Mouse (Mus musculus): ENCODE data around the gene Slc2a6. TPM values are rescaled to one million over a fixed set of nuclear protein-coding genes. Genes with fewer than 3 reads are reported as not detected.

The Slc2a6 gene
- polyA plus RNA-seq, 2 experiments = 0.12 to 0.20 TPM

DNA sequence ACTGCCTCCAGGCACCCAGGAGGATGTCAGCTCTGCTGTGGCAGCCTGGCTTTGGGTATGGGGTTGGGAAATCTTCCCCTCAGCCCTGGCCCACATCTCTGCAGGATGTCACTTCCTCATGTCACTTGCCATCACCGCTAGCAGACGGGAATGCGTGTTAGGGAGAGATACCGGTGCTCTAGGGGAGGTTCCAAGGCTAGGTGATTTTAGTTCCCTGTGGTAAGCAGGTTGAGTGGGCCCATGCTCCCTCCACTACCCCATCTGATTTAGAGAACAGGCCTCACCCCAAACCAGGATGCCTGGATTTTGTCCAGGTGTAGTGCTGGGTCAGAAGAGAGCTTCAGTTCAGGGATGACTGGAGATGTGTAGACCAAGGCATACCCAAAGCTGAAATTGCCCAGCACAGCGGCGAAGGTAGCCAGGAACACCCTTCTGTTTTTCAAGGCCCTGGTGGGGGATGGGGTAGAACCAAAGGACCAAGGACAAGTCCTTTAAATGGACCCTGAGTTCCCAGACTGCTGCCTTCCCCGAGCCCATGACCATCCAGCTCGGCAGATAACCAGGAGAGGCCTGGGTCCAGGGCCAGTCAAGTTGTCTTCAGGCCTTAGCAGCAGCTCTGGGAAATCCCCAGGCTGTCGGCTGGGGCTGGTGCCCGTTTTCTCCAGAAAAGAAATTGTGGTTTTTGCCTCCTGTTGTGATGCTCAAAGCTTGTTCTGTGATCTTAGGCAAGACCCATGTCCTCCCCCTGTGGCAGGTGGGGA is 761 bp downstream of the Slc2a6 start:
- Histone ChIP-seq H3K9ac (replicated peaks) (no peak overlapping the region), H3K4me2 (ENCODE audit: low read depth) (no peak overlapping the region), H3K9me3 (ENCODE audit: control insufficient read depth, low read length) (no peaks in the 10 kb centered on the region), H3K27me3 (ENCODE audit: control insufficient read depth, insufficient read depth, low read length) (no peaks in the 10 kb centered on the region), H3K4me1 (replicated peaks; ENCODE audit: control insufficient read depth in 2 of 2, insufficient read depth in 2 of 2, low read length in 1 of 2) (0 out of 4 replicates have a peak, but pooled peaks cover 0 to 2% of the 10 kb centered on the region in 2 experiments), H3K4me3 (ENCODE audit: insufficient read depth in 1 of 2, low read depth in 2 of 2, low read length in 2 of 2) (no peak overlapping the region), H3K27ac (no peak overlapping the region), H3K36me3 (replicated peaks; ENCODE audit: control insufficient read depth, insufficient read depth, low read depth) (no peaks in the 10 kb centered on the region)
- TF ChIP-seq CTCF (IDR thresholded peaks at IDR 0.05; ENCODE audit: low read depth) (no peak), EP300 (IDR thresholded peaks at IDR 0.05; ENCODE audit: low read depth) (no peak)
- DNase-seq (ENCODE audit: low read depth in 3 of 3, low spot score in 3 of 3) = no peak
- ATAC-seq (ENCODE audit: insufficient read depth) = no peak
- 36% methylated on average over 10 of the region's 10 CpGs for WGBS (ENCODE audit: insufficient replicate concordance)

- ATAC-seq (ENCODE audit: insufficient read depth) = no peak
- TF ChIP-seq EP300 (IDR thresholded peaks at IDR 0.05; ENCODE audit: low read depth) = no peak
- TF ChIP-seq CTCF (IDR thresholded peaks at IDR 0.05; ENCODE audit: low read depth) = no peak
Measured at GRCm38 (mm10) chr2:27026332-27026731, 1.5 kb downstream of the Slc2a6 start.

GRCm38 (mm10) chr2:27025545-27025944 is 2.3 kb downstream of the Slc2a6 start:
- Histone ChIP-seq H3K9me3 (ENCODE audit: control insufficient read depth, low read length) (no peaks in the 10 kb centered on the region), H3K27me3 (ENCODE audit: control insufficient read depth, insufficient read depth, low read length) (no peaks in the 10 kb centered on the region), H3K4me1 (replicated peaks; ENCODE audit: control insufficient read depth in 2 of 2, insufficient read depth in 2 of 2, low read length in 1 of 2) (0 out of 4 replicates have a peak, but pooled peaks cover 0 to 2% of the 10 kb centered on the region in 2 experiments), H3K4me3 (ENCODE audit: insufficient read depth in 1 of 2, low read depth in 2 of 2, low read length in 2 of 2) (no peak overlapping the region), H3K27ac (no peak overlapping the region), H3K36me3 (replicated peaks; ENCODE audit: control insufficient read depth, insufficient read depth, low read depth) (no peaks in the 10 kb centered on the region), H3K4me2 (ENCODE audit: low read depth) (no peak overlapping the region), H3K9ac (replicated peaks) (no peak overlapping the region)
- TF ChIP-seq CTCF (IDR thresholded peaks at IDR 0.05; ENCODE audit: low read depth) = no peak
- no peak for TF ChIP-seq EP300 (IDR thresholded peaks at IDR 0.05; ENCODE audit: low read depth)
- WGBS (ENCODE audit: insufficient replicate concordance) = 73% methylated on average over 3 of the region's 3 CpGs
- DNase-seq (ENCODE audit: low read depth in 3 of 3, low spot score in 3 of 3) = no peak
- ATAC-seq (ENCODE audit: insufficient read depth) = no peak

More at GRCm38 (mm10) chr2:27026332-27026731, 1.5 kb downstream of the Slc2a6 start:
- no peak for DNase-seq (ENCODE audit: low read depth in 3 of 3, low spot score in 3 of 3)
- WGBS (ENCODE audit: insufficient replicate concordance) = 69% methylated on average over 3 of the region's 3 CpGs
- Histone ChIP-seq H3K27me3 (ENCODE audit: control insufficient read depth, insufficient read depth, low read length) (no peaks in the 10 kb centered on the region), H3K27ac (no peak overlapping the region), H3K4me3 (ENCODE audit: insufficient read depth in 1 of 2, low read depth in 2 of 2, low read length in 2 of 2) (no peak overlapping the region), H3K36me3 (replicated peaks; ENCODE audit: control insufficient read depth, insufficient read depth, low read depth) (no peaks in the 10 kb centered on the region), H3K9ac (replicated peaks) (no peak overlapping the region; the same call in 1 of the 2 replicates), H3K9me3 (ENCODE audit: control insufficient read depth, low read length) (no peaks in the 10 kb centered on the region), H3K4me1 (replicated peaks; ENCODE audit: control insufficient read depth in 2 of 2, insufficient read depth in 2 of 2, low read length in 1 of 2) (0 out of 4 replicates have a peak, but pooled peaks cover 0 to 2% of the 10 kb centered on the region in 2 experiments), H3K4me2 (ENCODE audit: low read depth) (no peak overlapping the region)

DNA sequence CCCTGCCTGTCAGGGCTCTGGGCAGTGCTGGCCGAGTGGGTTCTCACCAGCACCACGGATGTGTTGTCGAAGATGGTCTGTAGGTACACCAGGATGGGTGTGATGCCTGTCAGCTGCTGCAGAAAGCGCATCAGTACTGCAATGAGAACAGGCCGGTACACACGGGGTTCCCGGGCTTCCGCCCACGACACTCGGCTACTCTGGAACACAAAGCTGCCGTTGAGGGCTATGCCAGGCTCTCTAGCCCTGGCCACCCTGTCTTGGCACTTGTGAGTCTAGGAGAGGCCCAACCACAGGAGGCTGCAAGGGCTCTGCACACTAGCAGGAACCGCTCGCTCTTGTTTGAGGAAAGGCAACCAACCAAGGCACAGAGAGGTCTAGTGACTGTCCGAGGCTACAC is 3.7 kb downstream of the Slc2a6 start:
- H3K27ac ChIP-seq = no peak overlapping the region
- no peak overlapping the region for H3K9ac ChIP-seq (replicated peaks)
- TF ChIP-seq EP300 (IDR thresholded peaks at IDR 0.05; ENCODE audit: low read depth) (no peak), CTCF (IDR thresholded peaks at IDR 0.05; ENCODE audit: low read depth) (no peak)
- DNase-seq (ENCODE audit: low read depth in 3 of 3, low spot score in 3 of 3) = no peak
- H3K9me3 ChIP-seq (ENCODE audit: control insufficient read depth, low read length) = no peaks in the 10 kb centered on the region
- 76% methylated on average over 14 of the region's 14 CpGs for WGBS (ENCODE audit: insufficient replicate concordance)
- H3K4me3 ChIP-seq (ENCODE audit: insufficient read depth in 1 of 2, low read depth in 2 of 2, low read length in 2 of 2) = no peak overlapping the region
- H3K4me2 ChIP-seq (ENCODE audit: low read depth) = no peak overlapping the region
- ATAC-seq (ENCODE audit: insufficient read depth) = no peak
- no peaks in the 10 kb centered on the region for H3K27me3 ChIP-seq (ENCODE audit: control insufficient read depth, insufficient read depth, low read length)
- 0 out of 4 replicates have a peak, but pooled peaks cover 0 to 2% of the 10 kb centered on the region in 2 experiments for H3K4me1 ChIP-seq (replicated peaks; ENCODE audit: control insufficient read depth in 2 of 2, insufficient read depth in 2 of 2, low read length in 1 of 2)
- H3K36me3 ChIP-seq (replicated peaks; ENCODE audit: control insufficient read depth, insufficient read depth, low read depth) = no peaks in the 10 kb centered on the region

DNA sequence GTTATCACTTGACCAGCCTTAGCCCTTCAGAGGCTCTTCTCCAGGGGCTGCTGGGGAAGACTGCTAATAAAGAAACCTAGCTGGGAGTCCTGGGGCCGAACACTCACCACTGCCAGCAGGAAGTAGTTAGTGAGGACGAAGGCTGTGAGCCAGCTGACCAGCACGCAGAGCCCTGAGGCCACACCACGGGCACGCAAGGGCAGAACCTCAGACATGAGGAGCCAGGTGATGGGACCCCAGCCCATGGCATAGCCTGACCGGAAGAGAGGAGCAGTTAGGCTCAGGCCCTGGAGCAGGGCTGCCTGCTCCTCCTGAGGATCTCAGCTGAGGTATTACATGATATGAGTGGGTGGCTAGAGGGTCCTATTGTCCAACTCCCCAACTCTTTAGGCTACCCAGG is 5.2 kb downstream of the Slc2a6 start:
- no peak for TF ChIP-seq CTCF (IDR thresholded peaks at IDR 0.05; ENCODE audit: low read depth)
- TF ChIP-seq EP300 (IDR thresholded peaks at IDR 0.05; ENCODE audit: low read depth) = no peak
- ATAC-seq (ENCODE audit: insufficient read depth) (no peak), DNase-seq (ENCODE audit: low read depth in 3 of 3, low spot score in 3 of 3) (no peak)
- no peak overlapping the region for H3K9ac ChIP-seq (replicated peaks)
- H3K4me2 ChIP-seq (ENCODE audit: low read depth) = no peak overlapping the region
- H3K9me3 ChIP-seq (ENCODE audit: control insufficient read depth, low read length) = no peaks in the 10 kb centered on the region
- no peak overlapping the region for H3K27ac ChIP-seq
- 66% methylated on average over 6 of the region's 6 CpGs for WGBS (ENCODE audit: insufficient replicate concordance)
- no peaks in the 10 kb centered on the region for H3K27me3 ChIP-seq (ENCODE audit: control insufficient read depth, insufficient read depth, low read length)
- no peaks in the 10 kb centered on the region for H3K4me1 ChIP-seq (replicated peaks; ENCODE audit: control insufficient read depth in 2 of 2, insufficient read depth in 2 of 2, low read length in 1 of 2)
- no peaks in the 10 kb centered on the region for H3K36me3 ChIP-seq (replicated peaks; ENCODE audit: control insufficient read depth, insufficient read depth, low read depth)
- no peak overlapping the region for H3K4me3 ChIP-seq (ENCODE audit: insufficient read depth in 1 of 2, low read depth in 2 of 2, low read length in 2 of 2)
